27 mouse cellular contexts compared by ENCODE assay signal in the genomic region with DNA sequence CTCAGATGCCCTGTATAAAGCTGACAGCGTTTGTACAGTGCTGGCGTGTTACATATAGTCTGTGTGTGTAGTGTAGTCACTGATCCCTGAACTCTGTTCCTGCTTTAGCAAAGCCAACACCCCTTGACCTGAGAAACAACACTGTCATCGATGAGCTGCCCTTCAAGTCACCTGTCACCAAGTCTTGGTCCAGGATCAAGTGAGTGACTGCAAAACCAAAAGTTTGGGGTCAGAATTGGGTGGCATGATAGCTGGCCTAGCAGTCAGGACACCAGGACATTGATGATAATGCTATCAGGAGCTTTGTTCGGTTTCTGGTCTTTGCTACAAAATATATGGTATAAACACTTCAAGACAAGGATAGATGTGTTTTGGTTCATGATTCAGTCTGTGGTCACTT. TPM values are rescaled to one million over a fixed set of nuclear protein-coding genes. Genes with fewer than 3 reads are reported as not detected.
DNase-seq lines count a peak whose midpoint lies in the region; ATAC-seq and TF ChIP-seq lines count a peak whose summit lies in the region.
"Had no signal": no experiment of that assay in that cellular context is flagged by ENCODE, and none has a peak within 500 bp of the region (broad histone marks: within the 10 kb centered on the region; RNA-seq: fewer than 3 reads in every experiment).

No protein-coding gene starts in this region.

- peaks cover 17% of the 10 kb centered on the region for H3K36me3 ChIP-seq in forebrain, embryonic 10.5 days (replicated peaks)
- peaks cover 40% of the 10 kb centered on the region for H3K36me3 ChIP-seq in forebrain, embryonic 14.5 days (ENCODE audit: control insufficient read depth, insufficient read depth, low read length)
- H3K36me3 ChIP-seq in heart, embryonic 11.5 days (ENCODE audit: control insufficient read depth, insufficient read depth, low read length) = peaks cover 18% of the 10 kb centered on the region; the same call in 1 of the 2 replicates
- H3K36me3 ChIP-seq in midbrain, postnatal 0 days (ENCODE audit: insufficient read depth, low read length) = peaks cover 60% of the 10 kb centered on the region
- H3K36me3 ChIP-seq in midbrain, embryonic 14.5 days (ENCODE audit: control insufficient read depth, insufficient read depth, low read length) = peaks cover 58% of the 10 kb centered on the region

- no peaks in the 10 kb centered on the region for H3K9me3 ChIP-seq in forebrain, embryonic 10.5 days
- no peaks in the 10 kb centered on the region for H3K9me3 ChIP-seq in forebrain, embryonic 14.5 days (replicated peaks; ENCODE audit: control insufficient read depth, low read length)
- no peaks in the 10 kb centered on the region for H3K9me3 ChIP-seq in heart, embryonic 11.5 days (replicated peaks; ENCODE audit: control insufficient read depth, low read length)
- H3K9me3 ChIP-seq in midbrain, postnatal 0 days (ENCODE audit: low read length) = no peaks in the 10 kb centered on the region
- no peaks in the 10 kb centered on the region for H3K9me3 ChIP-seq in midbrain, embryonic 14.5 days (ENCODE audit: control insufficient read depth, low read length)
- H3K9me3 ChIP-seq: embryonic facial prominence, embryonic 10.5 days; embryonic facial prominence, embryonic 13.5 days; heart, embryonic 13.5 days had no signal

- H3K27me3 ChIP-seq in forebrain, embryonic 10.5 days (ENCODE audit: poor library complexity, severe bottlenecking) = no peaks in the 10 kb centered on the region
- no peaks in the 10 kb centered on the region for H3K27me3 ChIP-seq in forebrain, embryonic 14.5 days (replicated peaks; ENCODE audit: control insufficient read depth, insufficient read depth, low read length)
- H3K27me3 ChIP-seq in heart, embryonic 11.5 days (ENCODE audit: control insufficient read depth, insufficient read depth, low read length) = no peaks in the 10 kb centered on the region
- H3K27me3 ChIP-seq in midbrain, postnatal 0 days (ENCODE audit: insufficient read depth, low read length) = no peaks in the 10 kb centered on the region
- H3K27me3 ChIP-seq in midbrain, embryonic 14.5 days (ENCODE audit: control insufficient read depth, insufficient read depth, low read length) = no peaks in the 10 kb centered on the region
- H3K27me3 ChIP-seq: embryonic facial prominence, embryonic 13.5 days; heart, embryonic 13.5 days had no signal

- no peak overlapping the region for H3K4me3 ChIP-seq in forebrain, embryonic 10.5 days
- no peak overlapping the region for H3K4me3 ChIP-seq in forebrain, embryonic 14.5 days (ENCODE audit: low read depth, low read length)
- H3K4me3 ChIP-seq in heart, embryonic 11.5 days (ENCODE audit: low read depth, low read length) = no peak overlapping the region
- H3K4me3 ChIP-seq in midbrain, postnatal 0 days (ENCODE audit: low read depth, low read length) = no peak overlapping the region
- H3K4me3 ChIP-seq in midbrain, embryonic 14.5 days (replicated peaks; ENCODE audit: low read depth, low read length) = no peak overlapping the region
- H3K4me3 ChIP-seq: embryonic facial prominence, embryonic 10.5 days; embryonic facial prominence, embryonic 13.5 days; erythroblast, embryonic 14.5 days; heart, adult 2 months; heart, embryonic 13.5 days had no signal

- no peak for TF ChIP-seq CTCF in midbrain, postnatal 0 days (IDR thresholded peaks at IDR 0.05)

- no peak overlapping the region for H3K4me2 ChIP-seq in forebrain, embryonic 14.5 days (ENCODE audit: low read length)
- H3K4me2 ChIP-seq in heart, embryonic 11.5 days = no peak overlapping the region
- H3K4me2 ChIP-seq in midbrain, postnatal 0 days (ENCODE audit: low read depth, low read length, poor library complexity, severe bottlenecking) = no peak overlapping the region
- H3K4me2 ChIP-seq in midbrain, embryonic 14.5 days (ENCODE audit: low read length) = no peak overlapping the region
- H3K4me2 ChIP-seq: embryonic facial prominence, embryonic 13.5 days; heart, embryonic 13.5 days; hindbrain, embryonic 14.5 days had no signal

- no peaks in the 10 kb centered on the region for H3K4me1 ChIP-seq in forebrain, embryonic 10.5 days
- H3K4me1 ChIP-seq in forebrain, embryonic 14.5 days (ENCODE audit: control insufficient read depth, insufficient read depth, low read length) = no peaks in the 10 kb centered on the region
- H3K4me1 ChIP-seq in heart, embryonic 11.5 days (ENCODE audit: control insufficient read depth, insufficient read depth, low read length) = no peaks in the 10 kb centered on the region
- no peaks in the 10 kb centered on the region for H3K4me1 ChIP-seq in midbrain, postnatal 0 days (ENCODE audit: insufficient read depth, low read length)
- H3K4me1 ChIP-seq in midbrain, embryonic 14.5 days (ENCODE audit: control insufficient read depth, insufficient read depth, low read length) = no peaks in the 10 kb centered on the region
- H3K4me1 ChIP-seq: embryonic facial prominence, embryonic 10.5 days; embryonic facial prominence, embryonic 13.5 days had no signal

- H3K27ac ChIP-seq in forebrain, embryonic 10.5 days = no peak overlapping the region
- no peak overlapping the region for H3K27ac ChIP-seq in forebrain, embryonic 14.5 days (ENCODE audit: low read depth, low read length)
- no peak overlapping the region for H3K27ac ChIP-seq in heart, embryonic 11.5 days (ENCODE audit: low read depth, low read length)
- no peak overlapping the region for H3K27ac ChIP-seq in midbrain, postnatal 0 days (ENCODE audit: low read depth, low read length)
- H3K27ac ChIP-seq in midbrain, embryonic 14.5 days (replicated peaks; ENCODE audit: low read depth, low read length) = no peak overlapping the region
- H3K27ac ChIP-seq: embryonic facial prominence, embryonic 10.5 days; embryonic facial prominence, embryonic 13.5 days; heart, adult 2 months; heart, embryonic 13.5 days; hindbrain, embryonic 14.5 days; hindbrain, postnatal 0 days had no signal

- 92% methylated on average over 4 of the region's 4 CpGs for WGBS in forebrain, embryonic 10.5 days
- 91% methylated on average over 4 of the region's 4 CpGs for WGBS in forebrain, embryonic 14.5 days
- 79% methylated on average over 4 of the region's 4 CpGs for WGBS in heart, embryonic 11.5 days (ENCODE audit: insufficient replicate concordance)
- WGBS in midbrain, postnatal 0 days = 93% methylated on average over 4 of the region's 4 CpGs
- 94% methylated on average over 4 of the region's 4 CpGs for WGBS in midbrain, embryonic 14.5 days

- ATAC-seq in forebrain, embryonic 14.5 days = no peak
- no peak for ATAC-seq in heart, embryonic 11.5 days (replicated peaks; ENCODE audit: insufficient number of reproducible peaks, low FRiP score, low TSS enrichment)
- no peak for ATAC-seq in midbrain, postnatal 0 days (ENCODE audit: low FRiP score)
- ATAC-seq in midbrain, embryonic 14.5 days (ENCODE audit: low FRiP score, low TSS enrichment) = no peak
- ATAC-seq: CD4-positive, CD25-positive, alpha-beta regulatory T cell, adult 4 months; forebrain, embryonic 16.5 days; hindbrain, postnatal 0 days; inflammation-experienced regulatory T-cells, adult 6 months; intestine, embryonic 16.5 days had no signal

- no peak overlapping the region for H3K9ac ChIP-seq in forebrain, embryonic 14.5 days (ENCODE audit: low read length)
- H3K9ac ChIP-seq in heart, embryonic 11.5 days (ENCODE audit: low read depth, low read length) = no peak overlapping the region
- H3K9ac ChIP-seq in midbrain, postnatal 0 days (replicated peaks; ENCODE audit: low read length, poor library complexity, severe bottlenecking) = 0 out of 2 replicates have a peak overlapping the region, but pooled peaks have one; percentile 2
- no peak overlapping the region for H3K9ac ChIP-seq in midbrain, embryonic 14.5 days (replicated peaks; ENCODE audit: low read length)
- H3K9ac ChIP-seq: embryonic facial prominence, embryonic 13.5 days; heart, embryonic 13.5 days; hindbrain, embryonic 14.5 days had no signal

- DNase-seq in forebrain, embryonic 10.5 days (ENCODE audit: extremely low spot score, low spot score) = peak; percentile 9
- no peak for DNase-seq in forebrain, embryonic 14.5 days (ENCODE audit: low spot score)
- DNase-seq in heart, adult 11 months = peak; percentile 76
- no peak for DNase-seq in midbrain, postnatal 0 days (ENCODE audit: low spot score)
- DNase-seq in midbrain, embryonic 14.5 days = no peak
- DNase-seq: adrenal gland, postnatal 10 days; cerebellum, adult 11-12 months; cerebellum, adult 8-10 months; cerebellum, postnatal 10 days; cerebellum, postnatal 36 days; embryo, embryonic 11 days; gastrocnemius, postnatal 14 days; heart, postnatal 14 days; heart, postnatal 4 days; kidney, adult 18-20 months had no signal

RNA-seq across cellular contexts. Expression of gene Usp35, which starts 29.6 kb away (rescaled TPM):
- polyA plus RNA-seq in forebrain, embryonic 10.5 days (2016; fragmentation: Nextera tagmentation; extraction: Ambion mirVana) = 0.83 and 1.7 TPM in 2 replicates
- 4.0 and 4.1 TPM in 2 replicates for polyA plus RNA-seq in forebrain, embryonic 14.5 days (2014; fragmentation: Nextera tagmentation; extraction: Ambion mirVana)
- 1.3 and 1.7 TPM in 2 replicates for polyA plus RNA-seq in heart, embryonic 11.5 days (2014; fragmentation: Nextera tagmentation; extraction: Ambion mirVana)
- total RNA-seq in midbrain, postnatal 0 days (2014; rRNA removed) = 13.4 and 14.3 TPM in 2 replicates
- polyA plus RNA-seq in midbrain, postnatal 0 days (2015; fragmentation: Nextera tagmentation; extraction: Ambion mirVana) = 2.7 and 2.9 TPM in 2 replicates
- polyA plus RNA-seq in midbrain, embryonic 14.5 days (2014; fragmentation: Nextera tagmentation; extraction: Ambion mirVana) = 3.9 and 4.4 TPM in 2 replicates

RNA-seq across cellular contexts. Expression of gene Kctd21, which starts 29.9 kb away (rescaled TPM):
- 3.7 and 3.9 TPM in 2 replicates for polyA plus RNA-seq in forebrain, embryonic 10.5 days (2016; fragmentation: Nextera tagmentation; extraction: Ambion mirVana)
- polyA plus RNA-seq in forebrain, embryonic 14.5 days (2014; fragmentation: Nextera tagmentation; extraction: Ambion mirVana) = 7.5 and 7.9 TPM in 2 replicates
- polyA plus RNA-seq in heart, embryonic 11.5 days (2014; fragmentation: Nextera tagmentation; extraction: Ambion mirVana) = 3.6 and 3.8 TPM in 2 replicates
- total RNA-seq in midbrain, postnatal 0 days (2014; rRNA removed) = 4.0 and 6.1 TPM in 2 replicates
- 3.1 TPM in 2 replicates for polyA plus RNA-seq in midbrain, postnatal 0 days (2015; fragmentation: Nextera tagmentation; extraction: Ambion mirVana)
- polyA plus RNA-seq in midbrain, embryonic 14.5 days (2014; fragmentation: Nextera tagmentation; extraction: Ambion mirVana) = 6.1 and 8.5 TPM in 2 replicates
- polyA plus RNA-seq: erythroblast, embryonic 14.5 days had no signal

Comparison
In these comparisons a context has a peak if more than half of its experiments do, and no peak if none do; other contexts are left out.
1. DNase-seq: peak in forebrain, embryonic 10.5 days (single experiment) and heart, adult 11 months (single experiment); none in forebrain, embryonic 14.5 days (single experiment), midbrain, postnatal 0 days (single experiment) and midbrain, embryonic 14.5 days (single experiment).